Mouse (Mus musculus): ENCODE data around the gene Ntm. TPM values are rescaled to one million over a fixed set of nuclear protein-coding genes. Genes with fewer than 3 reads are reported as not detected.

Gene Ntm
- polyA plus RNA-seq, 1 experiment, result 1.3 TPM

- Histone ChIP-seq H3K27ac (ENCODE audit: control insufficient read depth, insufficient read depth, low read depth, low read length, poor library complexity) (no peak overlapping the region), H3K4me3 (replicated peaks; ENCODE audit: control insufficient read depth, low read depth, low read length) (no peak overlapping the region), H3K4me1 (ENCODE audit: control insufficient read depth, insufficient read depth, low read length) (no peaks in the 10 kb centered on the region)
- TF ChIP-seq POLR2A (IDR thresholded peaks at IDR 0.05; ENCODE audit: borderline replicate concordance, control insufficient read depth, low read depth, low read length) (no peak), CTCF (IDR thresholded peaks at IDR 0.05; ENCODE audit: control insufficient read depth, insufficient read depth, low read length) (no peak)
- 3% methylated on average over 15 of the region's 15 CpGs for WGBS
Observed at GRCm38 (mm10) chr9:29750371-29751014, 212.4 kb downstream of the Ntm start.

DNA sequence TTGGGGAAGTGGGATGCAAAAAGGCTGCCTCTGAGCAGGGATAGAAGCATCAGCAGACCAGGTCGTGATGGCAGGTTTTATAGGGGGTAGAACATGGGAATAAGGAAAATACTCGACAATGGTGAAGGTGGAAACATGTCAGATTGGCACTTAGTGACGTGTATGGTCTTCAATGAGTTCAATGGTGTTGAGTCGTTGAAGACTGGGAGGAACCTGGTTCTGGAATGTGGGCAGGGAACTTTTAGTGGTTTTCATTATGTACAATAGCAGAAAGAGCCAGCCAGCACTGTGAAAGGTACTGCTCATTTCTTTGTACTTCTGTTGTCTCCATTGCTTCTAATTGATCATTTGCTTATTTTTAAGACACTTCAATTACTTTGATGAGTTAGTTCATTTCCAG is 214.9 kb downstream of the Ntm start:
- 60% methylated on average over 4 of the region's 4 CpGs for WGBS
- Histone ChIP-seq H3K4me3 (replicated peaks; ENCODE audit: control insufficient read depth, low read depth, low read length) (no peak overlapping the region), H3K27ac (ENCODE audit: control insufficient read depth, insufficient read depth, low read depth, low read length, poor library complexity) (no peak overlapping the region), H3K4me1 (ENCODE audit: control insufficient read depth, insufficient read depth, low read length) (no peaks in the 10 kb centered on the region)
- TF ChIP-seq CTCF (IDR thresholded peaks at IDR 0.05; ENCODE audit: control insufficient read depth, insufficient read depth, low read length) (no peak), POLR2A (IDR thresholded peaks at IDR 0.05; ENCODE audit: borderline replicate concordance, control insufficient read depth, low read depth, low read length) (no peak)

- WGBS, result 76% methylated on average over 9 of the region's 9 CpGs
- H3K27ac ChIP-seq (ENCODE audit: control insufficient read depth, insufficient read depth, low read depth, low read length, poor library complexity), result no peak overlapping the region
- H3K4me3 ChIP-seq (replicated peaks; ENCODE audit: control insufficient read depth, low read depth, low read length), result no peak overlapping the region
- H3K4me1 ChIP-seq (ENCODE audit: control insufficient read depth, insufficient read depth, low read length), result no peaks in the 10 kb centered on the region
- TF ChIP-seq POLR2A (IDR thresholded peaks at IDR 0.05; ENCODE audit: borderline replicate concordance, control insufficient read depth, low read depth, low read length), result no peak
- no peak for TF ChIP-seq CTCF (IDR thresholded peaks at IDR 0.05; ENCODE audit: control insufficient read depth, insufficient read depth, low read length)
Observed at GRCm38 (mm10) chr9:29738835-29739526, 224.0 kb downstream of the Ntm start.

DNA sequence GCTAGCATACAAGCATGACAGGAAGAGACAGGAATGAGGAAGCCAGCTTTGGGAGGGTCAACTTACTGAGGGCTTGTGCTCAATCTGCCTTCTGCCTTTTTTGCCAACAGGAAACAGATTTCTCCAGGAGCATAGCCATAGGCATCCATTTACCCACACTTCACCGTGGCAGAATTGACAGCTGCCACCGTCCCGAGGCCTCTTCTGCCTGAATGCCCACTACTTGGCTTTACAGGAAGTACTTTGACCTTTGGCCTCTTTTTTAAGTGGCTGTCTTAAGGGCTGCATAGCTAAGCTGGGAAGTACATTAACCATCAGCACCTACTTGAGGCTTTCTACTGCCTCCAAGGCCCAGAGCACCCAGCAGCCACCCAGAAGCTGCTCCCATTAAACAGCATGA is 226.9 kb downstream of the Ntm start:
- TF ChIP-seq CTCF (IDR thresholded peaks at IDR 0.05; ENCODE audit: control insufficient read depth, insufficient read depth, low read length), result no peak
- Histone ChIP-seq H3K27ac (ENCODE audit: control insufficient read depth, insufficient read depth, low read depth, low read length, poor library complexity) (no peak overlapping the region), H3K4me3 (replicated peaks; ENCODE audit: control insufficient read depth, low read depth, low read length) (no peak overlapping the region), H3K4me1 (ENCODE audit: control insufficient read depth, insufficient read depth, low read length) (no peaks in the 10 kb centered on the region)
- 10% methylated on average over 3 of the region's 3 CpGs for WGBS

DNA sequence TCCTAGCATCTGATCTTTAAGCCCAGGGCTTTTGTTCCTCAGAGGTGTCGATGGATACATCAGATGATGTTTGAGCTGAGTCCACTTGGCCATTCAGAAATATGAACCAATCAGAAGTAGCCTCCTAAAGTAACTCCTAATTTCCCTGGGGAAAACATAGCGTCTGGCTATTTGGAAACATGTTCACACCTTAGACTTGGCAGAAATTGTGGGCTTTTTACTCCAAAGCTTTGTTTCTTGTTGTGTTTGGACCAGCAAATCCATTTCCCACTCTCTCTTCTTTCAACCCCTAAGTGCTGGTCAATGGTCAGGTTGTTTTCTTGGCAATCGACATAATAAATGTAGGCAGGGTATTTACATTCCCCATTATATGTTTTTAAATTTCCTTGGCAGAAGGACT is 230.0 kb downstream of the Ntm start:
- TF ChIP-seq CTCF (IDR thresholded peaks at IDR 0.05; ENCODE audit: control insufficient read depth, insufficient read depth, low read length) (no peak), POLR2A (IDR thresholded peaks at IDR 0.05; ENCODE audit: borderline replicate concordance, control insufficient read depth, low read depth, low read length) (no peak)
- Histone ChIP-seq H3K4me3 (replicated peaks; ENCODE audit: control insufficient read depth, low read depth, low read length) (no peak overlapping the region), H3K27ac (ENCODE audit: control insufficient read depth, insufficient read depth, low read depth, low read length, poor library complexity) (no peak overlapping the region), H3K4me1 (ENCODE audit: control insufficient read depth, insufficient read depth, low read length) (no peaks in the 10 kb centered on the region)
- 78% methylated on average over 3 of the region's 3 CpGs for WGBS

GRCm38 (mm10) chr9:29731672-29732071 is 231.3 kb downstream of the Ntm start:
- TF ChIP-seq POLR2A (IDR thresholded peaks at IDR 0.05; ENCODE audit: borderline replicate concordance, control insufficient read depth, low read depth, low read length) (no peak), CTCF (IDR thresholded peaks at IDR 0.05; ENCODE audit: control insufficient read depth, insufficient read depth, low read length) (no peak)

GRCm38 (mm10) chr9:29727540-29728432 is 235.2 kb downstream of the Ntm start:
- no peak overlapping the region for H3K27ac ChIP-seq (ENCODE audit: control insufficient read depth, insufficient read depth, low read depth, low read length, poor library complexity)
- H3K4me3 ChIP-seq (replicated peaks; ENCODE audit: control insufficient read depth, low read depth, low read length), result no peak overlapping the region
- H3K4me1 ChIP-seq (ENCODE audit: control insufficient read depth, insufficient read depth, low read length), result no peaks in the 10 kb centered on the region
- no peak for TF ChIP-seq CTCF (IDR thresholded peaks at IDR 0.05; ENCODE audit: control insufficient read depth, insufficient read depth, low read length)
- TF ChIP-seq POLR2A (IDR thresholded peaks at IDR 0.05; ENCODE audit: borderline replicate concordance, control insufficient read depth, low read depth, low read length), result no peak
- WGBS, result 83% methylated on average over 19 of the region's 19 CpGs

More at GRCm38 (mm10) chr9:29731672-29732071, 231.3 kb downstream of the Ntm start:
- Histone ChIP-seq H3K4me1 (ENCODE audit: control insufficient read depth, insufficient read depth, low read length) (no peaks in the 10 kb centered on the region), H3K27ac (ENCODE audit: control insufficient read depth, insufficient read depth, low read depth, low read length, poor library complexity) (no peak overlapping the region), H3K4me3 (replicated peaks; ENCODE audit: control insufficient read depth, low read depth, low read length) (no peak overlapping the region)
- WGBS, result 77% methylated on average over 3 of the region's 3 CpGs

DNA sequence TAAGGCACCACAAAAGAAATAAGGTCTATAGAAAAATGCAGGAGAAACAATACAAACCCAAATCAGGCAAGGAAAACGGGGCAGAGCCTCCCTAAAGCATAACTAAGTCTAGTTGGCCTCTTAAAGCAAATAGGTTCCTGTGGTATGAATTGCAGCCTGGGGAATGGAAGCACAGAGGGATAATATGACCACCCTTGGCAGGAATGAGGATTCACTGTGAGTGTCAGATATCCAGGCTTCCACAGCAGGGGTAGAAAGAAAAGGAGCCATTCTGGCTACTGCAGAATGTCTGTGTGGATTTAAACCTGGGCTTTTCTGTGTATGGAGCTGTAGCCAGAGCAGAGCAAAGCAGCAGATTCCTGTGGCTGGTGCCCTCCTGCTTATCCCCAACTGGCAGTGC is 241.5 kb downstream of the Ntm start:
- TF ChIP-seq CTCF (IDR thresholded peaks at IDR 0.05; ENCODE audit: control insufficient read depth, insufficient read depth, low read length) (no peak), POLR2A (IDR thresholded peaks at IDR 0.05; ENCODE audit: borderline replicate concordance, control insufficient read depth, low read depth, low read length) (no peak)
- 39% methylated on average over 1 of the region's 1 CpGs for WGBS
- Histone ChIP-seq H3K4me1 (ENCODE audit: control insufficient read depth, insufficient read depth, low read length) (no peaks in the 10 kb centered on the region), H3K4me3 (replicated peaks; ENCODE audit: control insufficient read depth, low read depth, low read length) (no peak overlapping the region), H3K27ac (ENCODE audit: control insufficient read depth, insufficient read depth, low read depth, low read length, poor library complexity) (no peak overlapping the region)

Measured in bone marrow, adult 2 months (tissue).